ENCODE assay signal across 13 mouse cellular contexts in genomic region chr5:52655992-52656391, GRCm38 (mm10). TPM values are rescaled to one million over a fixed set of nuclear protein-coding genes. Genes with fewer than 3 reads are reported as not detected.
DNase-seq lines count a peak whose midpoint lies in the region; ATAC-seq lines count a peak whose summit lies in the region.
"Had no signal": no experiment of that assay in that cellular context is flagged by ENCODE, and none has a peak within 500 bp of the region (broad histone marks: within the 10 kb centered on the region; RNA-seq: fewer than 3 reads in every experiment).

No protein-coding gene starts in this region.

- peak; percentile 13 for DNase-seq in cerebellum, postnatal 25 days
- peak; percentile 52 for DNase-seq in intestine, embryonic 14.5 days (ENCODE audit: low spot score)
- peak; percentile 34 for DNase-seq in 416B (ENCODE audit: low read depth)
- DNase-seq in embryonic facial prominence, embryonic 14.5 days (ENCODE audit: low spot score), result peak; percentile 33
- no peak for DNase-seq in adrenal gland, postnatal 10 days
- DNase-seq: heart, postnatal 14 days; layer of hippocampus, adult 9-11 months; liver, embryonic 13.5 days had no signal

- no peaks in the 10 kb centered on the region for H3K9me3 ChIP-seq in intestine, embryonic 14.5 days (ENCODE audit: control insufficient read depth, low read length)
- no peaks in the 10 kb centered on the region for H3K9me3 ChIP-seq in intestine, embryonic 15.5 days
- H3K9me3 ChIP-seq in embryonic facial prominence, embryonic 14.5 days (ENCODE audit: control insufficient read depth, low read length), result no peaks in the 10 kb centered on the region
- H3K9me3 ChIP-seq in heart, embryonic 11.5 days (replicated peaks; ENCODE audit: control insufficient read depth, low read length), result no peaks in the 10 kb centered on the region
- H3K9me3 ChIP-seq: liver, embryonic 13.5 days had no signal

- H3K36me3 ChIP-seq in intestine, embryonic 14.5 days (ENCODE audit: control insufficient read depth, insufficient read depth, low read length), result peaks cover 37% of the 10 kb centered on the region
- peaks cover 4% of the 10 kb centered on the region; the same call in 1 of the 2 replicates for H3K36me3 ChIP-seq in intestine, embryonic 15.5 days
- peaks cover 46% of the 10 kb centered on the region for H3K36me3 ChIP-seq in embryonic facial prominence, embryonic 14.5 days (ENCODE audit: control insufficient read depth, insufficient read depth, low read length)
- H3K36me3 ChIP-seq in heart, embryonic 11.5 days (ENCODE audit: control insufficient read depth, insufficient read depth, low read length), result peaks cover 10% of the 10 kb centered on the region; the same call in 1 of the 2 replicates

- no peak overlapping the region for H3K4me3 ChIP-seq in intestine, embryonic 14.5 days (ENCODE audit: low read depth, low read length)
- no peak overlapping the region for H3K4me3 ChIP-seq in intestine, embryonic 15.5 days (replicated peaks)
- H3K4me3 ChIP-seq in embryonic facial prominence, embryonic 14.5 days (ENCODE audit: low read depth, low read length), result no peak overlapping the region
- H3K4me3 ChIP-seq in heart, embryonic 11.5 days (ENCODE audit: low read depth, low read length), result no peak overlapping the region
- H3K4me3 ChIP-seq: liver, embryonic 13.5 days had no signal

- ATAC-seq in cerebellum, adult (ENCODE audit: insufficient number of reproducible peaks, low FRiP score, low TSS enrichment), result no peak
- ATAC-seq in intestine, embryonic 14.5 days (replicated peaks; ENCODE audit: low FRiP score, low TSS enrichment, low read depth), result no peak
- no peak for ATAC-seq in intestine, embryonic 15.5 days
- ATAC-seq in embryonic facial prominence, embryonic 14.5 days (ENCODE audit: low read depth), result no peak
- no peak for ATAC-seq in heart, embryonic 11.5 days (replicated peaks; ENCODE audit: insufficient number of reproducible peaks, low FRiP score, low TSS enrichment)
- ATAC-seq: activated CD4-positive, CD25-positive, alpha-beta regulatory T cell, adult 4 months; CD4-positive, CD25-positive, alpha-beta regulatory T cell, adult 4 months had no signal

- WGBS in intestine, embryonic 14.5 days, result 60% methylated on average over 8 of the region's 8 CpGs
- WGBS in intestine, embryonic 15.5 days, result 69% methylated on average over 8 of the region's 8 CpGs
- WGBS in embryonic facial prominence, embryonic 14.5 days, result 72% methylated on average over 8 of the region's 8 CpGs
- 78% methylated on average over 8 of the region's 8 CpGs for WGBS in heart, embryonic 11.5 days (ENCODE audit: insufficient replicate concordance)

- no peaks in the 10 kb centered on the region for H3K4me1 ChIP-seq in intestine, embryonic 14.5 days (replicated peaks; ENCODE audit: control insufficient read depth, insufficient read depth, low read length)
- no peaks in the 10 kb centered on the region for H3K4me1 ChIP-seq in intestine, embryonic 15.5 days (replicated peaks)
- no peaks in the 10 kb centered on the region for H3K4me1 ChIP-seq in embryonic facial prominence, embryonic 14.5 days (ENCODE audit: control insufficient read depth, insufficient read depth, low read length)
- no peaks in the 10 kb centered on the region for H3K4me1 ChIP-seq in heart, embryonic 11.5 days (ENCODE audit: control insufficient read depth, insufficient read depth, low read length)
- H3K4me1 ChIP-seq: liver, embryonic 13.5 days had no signal

- H3K27me3 ChIP-seq in intestine, embryonic 14.5 days (replicated peaks; ENCODE audit: control insufficient read depth, insufficient read depth, low read length), result no peaks in the 10 kb centered on the region
- H3K27me3 ChIP-seq in intestine, embryonic 15.5 days (replicated peaks), result no peaks in the 10 kb centered on the region
- H3K27me3 ChIP-seq in embryonic facial prominence, embryonic 14.5 days (replicated peaks; ENCODE audit: control insufficient read depth, insufficient read depth, low read length), result no peaks in the 10 kb centered on the region
- no peaks in the 10 kb centered on the region for H3K27me3 ChIP-seq in heart, embryonic 11.5 days (ENCODE audit: control insufficient read depth, insufficient read depth, low read length)
- H3K27me3 ChIP-seq: liver, embryonic 13.5 days had no signal

- H3K4me2 ChIP-seq in intestine, embryonic 14.5 days (ENCODE audit: low read length), result no peak overlapping the region
- no peak overlapping the region for H3K4me2 ChIP-seq in intestine, embryonic 15.5 days (replicated peaks)
- no peak overlapping the region for H3K4me2 ChIP-seq in embryonic facial prominence, embryonic 14.5 days (ENCODE audit: low read depth, low read length)
- no peak overlapping the region for H3K4me2 ChIP-seq in heart, embryonic 11.5 days
- H3K4me2 ChIP-seq: liver, embryonic 13.5 days had no signal

- no peak overlapping the region for H3K9ac ChIP-seq in intestine, embryonic 14.5 days (ENCODE audit: low read length)
- no peak overlapping the region for H3K9ac ChIP-seq in intestine, embryonic 15.5 days
- H3K9ac ChIP-seq in embryonic facial prominence, embryonic 14.5 days (ENCODE audit: low read depth, low read length), result no peak overlapping the region
- H3K9ac ChIP-seq in heart, embryonic 11.5 days (ENCODE audit: low read depth, low read length), result no peak overlapping the region
- H3K9ac ChIP-seq: liver, embryonic 13.5 days had no signal

- H3K27ac ChIP-seq in intestine, embryonic 14.5 days (ENCODE audit: low read depth), result no peak overlapping the region
- H3K27ac ChIP-seq in intestine, embryonic 15.5 days, result no peak overlapping the region
- H3K27ac ChIP-seq in embryonic facial prominence, embryonic 14.5 days (replicated peaks; ENCODE audit: low read depth, low read length), result no peak overlapping the region
- no peak overlapping the region for H3K27ac ChIP-seq in heart, embryonic 11.5 days (ENCODE audit: low read depth, low read length)
- H3K27ac ChIP-seq: liver, embryonic 13.5 days had no signal

RNA-seq across cellular contexts. Expression of gene Sepsecs, which starts 13.5 kb away (rescaled TPM):
- 10.9 and 11.3 TPM in 2 replicates for polyA plus RNA-seq in intestine, embryonic 14.5 days (2014; fragmentation: Nextera tagmentation; extraction: Ambion mirVana)
- 11.5 and 12.4 TPM in 2 replicates for polyA plus RNA-seq in intestine, embryonic 15.5 days (2015; fragmentation: Nextera tagmentation; extraction: Ambion mirVana)
- polyA plus RNA-seq in embryonic facial prominence, embryonic 14.5 days (2014; fragmentation: Nextera tagmentation; extraction: Ambion mirVana), result 9.2 and 9.8 TPM in 2 replicates
- total RNA-seq in adrenal gland, postnatal 10 days (2021), result 10 to 100 TPM; 18.9 to 20.6 TPM
- 5.4 and 7.5 TPM in 2 replicates for polyA plus RNA-seq in heart, embryonic 11.5 days (2014; fragmentation: Nextera tagmentation; extraction: Ambion mirVana)
